Mouse (Mus musculus): ENCODE results near the gene Retreg2.

The Retreg2 gene

DNA sequence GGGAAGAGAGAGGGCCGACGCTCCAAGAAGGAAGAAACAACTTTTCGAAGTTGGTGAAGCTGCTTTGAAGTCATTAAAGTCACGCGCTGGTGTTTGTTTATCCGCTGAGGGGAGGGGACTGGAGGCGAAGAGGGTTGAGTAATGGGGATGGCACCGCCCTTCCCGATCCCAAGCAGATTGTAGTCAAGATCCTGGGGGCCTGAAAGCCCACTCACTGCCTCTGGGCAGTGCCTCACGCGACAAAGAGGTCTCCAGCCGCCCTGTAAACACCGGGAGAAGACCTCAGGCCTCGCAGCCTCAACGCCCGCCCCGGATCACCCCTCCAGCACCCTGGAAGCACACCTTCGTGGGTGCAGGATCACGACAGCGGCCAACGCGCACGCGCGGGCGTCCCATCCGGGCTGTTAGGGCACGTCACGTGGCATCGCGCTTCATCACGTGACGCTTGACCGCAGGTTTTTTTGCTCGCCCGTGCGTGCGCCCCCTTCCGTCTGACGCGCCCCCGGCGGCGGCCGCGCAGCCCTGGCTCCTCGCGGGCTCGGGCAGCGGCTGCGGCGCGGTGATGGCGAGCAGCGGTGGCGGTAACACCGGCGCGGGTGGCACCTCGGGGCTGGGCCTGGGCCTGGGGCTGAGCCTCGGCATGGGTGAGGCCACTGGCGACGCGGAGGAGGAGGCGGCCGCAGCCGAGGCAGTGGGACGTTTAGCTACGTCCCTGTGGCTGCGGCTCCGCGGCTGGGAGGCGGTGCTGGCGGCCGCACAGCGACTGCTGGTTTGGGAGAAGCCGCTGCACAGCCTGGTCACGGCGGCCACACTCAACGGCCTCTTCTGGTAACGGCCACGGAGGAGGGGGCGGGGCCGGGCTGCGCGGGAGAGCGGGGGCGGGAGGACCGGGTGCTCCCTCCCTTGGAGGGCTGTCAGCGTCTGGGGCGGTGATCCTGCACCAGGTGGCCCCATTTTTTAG is at the start of gene Retreg2, which contains the start of gene Cnppd1:
Retreg2 (plus strand) TSS at position 478 of the 961 bp plus-strand sequence.
Cnppd1 (minus strand) TSS at position 411 of the 961 bp plus-strand sequence.
- DNase-seq (ENCODE audit: low spot score) = peak; percentile 96

DNA sequence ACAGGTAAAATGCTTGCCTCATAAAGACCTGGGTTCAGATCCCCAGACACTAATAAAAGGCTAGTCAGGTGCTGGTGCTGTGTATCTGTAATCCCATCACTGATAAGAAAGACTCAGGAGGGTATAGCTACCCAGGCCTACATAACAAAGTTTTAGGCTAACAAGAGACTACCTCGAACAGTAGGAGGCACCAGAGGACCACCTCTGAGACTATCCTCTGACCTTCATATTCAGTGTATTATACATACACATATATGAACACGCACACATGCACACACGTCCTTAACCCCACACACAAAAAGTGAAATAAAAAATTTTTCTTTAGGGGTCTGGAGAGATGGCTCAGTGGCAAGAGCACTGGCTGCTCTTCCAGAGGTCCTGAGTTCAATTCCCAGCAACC is 20.4 kb upstream of the Retreg2 start:
- DNase-seq (ENCODE audit: low spot score) = no peak

DNA sequence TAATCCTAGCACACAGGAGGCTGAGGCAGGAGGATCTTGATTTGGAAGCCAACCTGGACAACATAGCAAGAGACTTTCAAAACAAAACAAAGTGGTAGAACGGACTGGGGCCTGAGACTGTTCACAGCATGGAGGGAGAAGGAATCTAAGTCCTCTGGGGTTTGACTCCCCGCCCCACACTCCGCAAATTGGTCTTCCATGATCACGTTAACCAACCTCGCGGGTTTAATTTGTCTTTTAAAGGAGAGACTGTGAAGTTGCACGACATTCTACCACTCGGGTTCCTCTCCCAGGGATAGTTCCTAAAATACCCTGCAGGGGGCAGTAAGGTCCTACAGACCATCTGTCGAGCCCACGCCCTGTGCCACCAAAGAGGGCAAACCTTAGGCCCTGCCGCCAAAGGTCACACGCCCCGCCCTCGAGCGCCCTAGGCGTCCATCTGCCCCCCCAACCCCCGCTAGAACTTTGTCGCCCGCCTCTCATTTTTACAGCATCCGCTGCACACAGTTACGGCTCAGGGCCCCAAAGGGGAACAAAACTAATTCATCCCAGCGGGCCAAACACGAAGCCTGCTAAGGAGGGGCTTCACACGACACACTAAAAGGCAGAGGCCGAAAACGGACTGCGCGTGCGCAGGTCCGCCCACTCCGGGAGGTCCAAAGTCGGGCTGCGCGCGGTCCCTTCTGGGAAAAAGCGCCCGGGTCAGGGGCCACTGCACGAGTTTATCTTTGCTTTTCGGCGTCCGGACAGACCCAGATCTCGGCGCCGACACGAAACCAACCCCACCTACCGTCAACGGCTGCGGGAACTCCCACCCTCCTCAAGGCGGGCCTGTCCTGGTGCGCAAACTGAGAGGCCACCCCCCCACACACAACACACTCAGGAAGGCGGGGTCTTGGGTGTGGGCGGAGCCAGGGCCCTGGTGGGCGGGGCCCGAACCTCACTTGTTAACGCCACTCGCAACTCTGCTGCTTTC is 17.9 kb upstream of the Retreg2 start, which contains the start of gene Nhej1:
Nhej1 (minus strand) TSS at position 855 of the 976 bp plus-strand sequence.
- peak; percentile 91 for DNase-seq (ENCODE audit: low spot score)

DNA sequence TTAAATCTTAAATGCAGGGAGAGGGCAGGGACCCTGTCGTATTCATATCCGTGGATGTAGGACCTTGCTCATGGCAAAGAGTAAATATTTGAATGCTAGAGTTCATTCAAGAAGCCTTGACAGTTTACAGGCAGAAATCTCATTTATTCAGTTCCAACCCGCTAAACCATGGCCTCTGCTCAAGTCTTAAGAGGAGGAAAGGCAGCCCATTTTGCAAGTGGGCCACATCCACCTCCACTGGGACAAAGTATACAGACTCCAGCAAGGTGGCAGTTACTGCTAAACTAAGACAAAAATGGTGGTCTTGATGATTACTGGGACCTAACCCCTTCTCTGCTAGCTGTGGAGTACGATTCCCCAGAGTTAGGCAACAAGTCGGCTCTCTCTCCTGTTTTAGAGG is 17.2 kb upstream of the Retreg2 start:
- DNase-seq (ENCODE audit: low spot score) = no peak

DNA sequence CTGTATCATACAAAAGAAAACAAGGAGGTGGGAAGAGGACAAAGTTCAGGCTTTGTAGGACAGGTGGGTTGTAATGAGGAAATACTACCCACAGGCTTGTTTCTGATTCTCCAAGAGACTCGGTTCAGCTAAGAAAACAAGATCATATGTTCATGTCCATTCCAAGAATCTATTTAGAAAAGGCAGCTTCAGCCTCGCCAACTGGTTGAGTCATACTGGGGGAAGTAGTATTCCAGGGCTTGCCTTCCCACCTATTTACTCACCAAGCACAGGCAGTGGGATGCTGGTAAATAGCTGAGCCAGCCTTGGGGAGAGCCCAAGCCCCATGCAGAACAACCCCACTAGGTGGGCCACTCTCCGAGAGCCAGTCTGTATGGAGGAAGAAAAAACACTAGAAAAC is 13.9 kb upstream of the Retreg2 start:
- DNase-seq (ENCODE audit: low spot score) = no peak

DNA sequence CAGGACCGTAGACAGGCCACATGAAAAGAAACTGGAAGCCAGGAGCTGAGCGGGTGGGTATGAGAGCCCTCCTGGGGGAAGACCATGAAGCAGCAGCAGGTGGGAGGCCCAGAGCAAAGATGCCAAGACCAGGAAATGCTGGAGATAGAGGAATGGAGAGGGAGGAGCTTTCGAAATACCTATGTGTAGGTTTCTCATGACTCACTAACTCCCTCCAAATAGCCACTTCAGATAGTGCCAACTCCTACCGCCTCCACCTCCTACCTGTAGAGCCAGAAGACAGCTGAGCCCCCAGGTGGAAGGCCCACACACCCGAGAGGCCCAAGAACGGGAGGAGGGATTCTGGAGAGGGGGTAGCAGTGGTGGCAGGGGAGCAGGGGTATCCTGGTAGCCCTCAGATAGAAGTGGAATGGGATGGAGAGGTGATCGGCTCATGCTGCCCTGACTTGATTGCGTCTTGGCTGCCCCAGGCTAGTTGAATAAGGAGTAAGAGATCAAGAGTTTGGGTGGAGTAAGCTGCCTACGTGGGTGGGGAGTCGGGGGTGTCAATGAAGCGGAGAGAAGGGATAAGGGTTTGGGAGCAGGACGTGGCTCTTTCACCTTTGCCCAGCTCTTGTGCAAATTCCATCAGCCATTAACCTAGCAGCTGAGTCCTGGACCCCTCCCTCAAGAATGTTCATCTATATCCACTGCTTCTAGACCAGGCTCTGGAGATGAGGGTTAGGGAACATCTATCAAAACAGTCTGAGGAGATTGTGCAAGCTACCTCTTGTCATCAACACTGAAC is 9.0 kb upstream of the Retreg2 start, which contains the start of gene Slc23a3:
Slc23a3 (minus strand) TSS at position 470 of the 787 bp plus-strand sequence.
- DNase-seq (ENCODE audit: low spot score) = no peak

DNA sequence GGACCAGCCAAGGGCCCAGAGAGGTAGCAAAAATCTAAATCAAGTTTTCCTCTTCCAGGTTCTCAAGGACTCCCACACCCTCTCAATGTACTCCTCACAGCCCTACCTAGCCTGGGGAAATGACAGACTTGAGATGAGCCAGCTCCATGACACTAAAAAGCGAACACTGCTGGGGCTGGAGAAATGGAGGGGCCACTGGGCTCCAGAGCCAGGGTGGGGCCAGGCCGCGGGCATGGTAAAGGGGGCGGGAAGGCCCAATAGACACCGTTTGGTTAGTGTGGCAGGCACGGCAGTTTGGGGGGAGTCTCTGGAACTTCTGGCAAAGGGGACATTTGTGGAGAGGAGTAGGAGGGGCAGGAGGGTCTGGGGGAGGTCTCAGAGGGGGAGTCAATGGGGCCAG is 6.3 kb upstream of the Retreg2 start:
- DNase-seq (ENCODE audit: low spot score) = no peak

DNA sequence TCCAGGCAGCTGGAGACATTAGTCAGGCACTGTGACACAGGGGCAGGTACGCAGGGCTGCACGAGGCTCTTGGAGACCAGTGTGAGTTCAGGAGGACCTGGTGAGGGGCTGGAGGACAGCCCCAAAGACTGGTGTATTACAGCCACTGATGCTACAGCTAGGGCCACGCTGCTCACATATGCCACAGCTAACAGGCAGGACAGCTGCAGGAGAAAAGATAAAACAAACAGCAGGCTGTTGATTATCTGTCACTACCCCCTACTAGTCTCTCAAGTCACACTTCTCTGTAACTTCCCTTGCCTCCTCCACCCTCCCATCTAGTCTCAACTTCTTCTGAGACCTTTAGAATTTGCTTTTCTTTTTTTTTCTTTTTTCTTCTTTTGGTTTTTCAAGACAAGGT is 5.8 kb upstream of the Retreg2 start:
- DNase-seq (ENCODE audit: low spot score) = no peak

DNA sequence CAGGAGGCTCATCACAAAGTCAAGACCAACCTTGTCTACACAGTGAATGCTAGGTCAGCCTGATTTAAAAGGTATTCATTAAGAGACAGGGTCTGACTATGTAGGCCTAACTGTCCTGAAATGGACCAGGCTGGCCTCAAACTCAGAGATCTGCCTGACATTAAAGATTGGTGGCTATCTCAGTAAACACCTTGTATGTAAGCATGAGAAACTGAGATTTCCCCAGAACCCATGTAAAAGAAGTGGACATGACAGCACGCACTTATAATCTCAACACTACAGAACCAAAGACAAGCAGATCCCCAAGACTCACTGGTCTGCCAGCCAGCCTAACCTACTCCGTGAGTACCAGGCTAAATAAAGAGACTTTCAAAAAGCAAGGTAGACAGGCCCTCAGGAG is 4.1 kb upstream of the Retreg2 start:
- no peak for DNase-seq (ENCODE audit: low spot score)

DNA sequence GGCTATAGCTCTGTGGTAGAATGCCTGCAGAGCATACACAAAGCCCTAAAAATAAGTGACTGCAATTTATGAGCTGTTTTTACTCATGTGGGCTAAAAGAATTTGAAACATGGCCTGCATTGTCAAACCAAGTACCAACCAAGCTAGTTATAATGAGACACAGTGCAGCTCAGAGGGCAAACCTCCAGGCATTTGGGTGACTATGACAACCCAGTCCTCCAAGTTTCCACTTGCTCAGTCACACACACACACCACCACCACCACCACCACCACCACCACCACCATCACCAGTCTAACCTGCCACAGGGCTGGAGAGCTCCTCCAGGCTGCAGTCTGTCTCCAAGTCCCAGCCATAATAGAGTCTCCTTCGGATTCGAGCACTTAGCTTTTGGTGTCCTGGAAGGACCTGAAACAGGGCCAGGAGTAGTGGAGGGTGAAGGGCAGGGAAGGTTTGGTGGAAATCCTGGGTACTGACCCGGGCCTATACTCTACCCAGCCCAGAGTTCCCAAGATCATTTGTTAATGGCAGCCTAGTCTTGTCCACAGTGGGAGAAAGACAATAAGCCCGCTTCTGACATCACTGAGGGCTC is 1.9 kb upstream of the Retreg2 start:
- DNase-seq (ENCODE audit: low spot score) = no peak

DNA sequence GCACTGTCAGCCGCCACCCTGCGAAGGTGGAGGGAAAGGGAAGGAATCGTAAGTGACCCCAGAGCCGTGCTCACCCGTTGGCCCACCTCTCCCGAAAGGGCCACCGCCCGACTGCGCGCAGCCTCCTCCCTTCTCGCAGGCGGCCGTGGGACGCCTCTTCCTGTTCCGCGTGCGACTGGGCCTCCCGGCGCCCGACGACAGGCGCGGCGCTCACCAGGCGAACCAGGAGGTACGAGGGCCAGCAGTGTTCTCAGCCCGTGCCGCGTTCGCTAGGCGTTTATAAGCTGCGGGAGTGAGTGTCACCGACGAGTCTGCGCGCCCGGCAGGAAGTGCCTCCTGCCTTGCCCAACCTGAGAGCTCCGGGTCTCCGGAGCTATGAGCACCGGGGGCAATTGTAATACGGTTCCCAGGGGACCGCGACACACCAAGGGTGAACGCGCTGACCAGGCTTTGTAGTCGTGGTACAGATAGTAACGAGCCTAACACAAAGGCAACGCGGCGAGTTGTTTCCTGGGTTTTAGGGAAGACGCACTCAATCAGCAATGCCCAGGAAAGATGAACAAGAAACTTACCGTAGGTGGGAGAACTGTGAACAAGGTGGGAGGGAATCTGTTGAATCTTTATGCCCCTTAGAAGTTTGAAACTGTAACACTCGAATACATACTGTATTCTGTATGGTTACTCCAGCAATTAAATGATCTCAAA is 940 bp upstream of the Retreg2 start:
- DNase-seq (ENCODE audit: low spot score) = peak; percentile 54

DNA sequence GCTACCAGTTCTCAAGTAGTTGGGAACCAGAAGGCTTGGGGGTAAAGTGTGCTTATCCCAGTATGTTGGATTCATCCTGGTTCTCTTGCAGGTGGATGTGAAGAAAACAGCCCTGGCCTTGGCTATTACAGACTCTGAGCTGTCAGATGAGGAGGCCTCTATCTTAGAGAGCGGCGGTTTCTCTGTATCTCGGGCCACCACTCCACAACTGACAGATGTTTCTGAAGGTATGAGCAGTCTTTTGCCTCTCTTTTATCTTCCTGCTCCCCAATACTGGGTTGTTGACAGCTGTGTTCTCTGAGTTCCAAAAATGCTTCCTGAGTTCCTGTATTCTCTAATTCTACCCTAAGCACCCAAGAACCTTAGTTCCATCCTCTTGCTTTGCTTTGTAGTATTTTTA is 3.0 kb downstream of the Retreg2 start:
- DNase-seq (ENCODE audit: low spot score) = no peak

DNA sequence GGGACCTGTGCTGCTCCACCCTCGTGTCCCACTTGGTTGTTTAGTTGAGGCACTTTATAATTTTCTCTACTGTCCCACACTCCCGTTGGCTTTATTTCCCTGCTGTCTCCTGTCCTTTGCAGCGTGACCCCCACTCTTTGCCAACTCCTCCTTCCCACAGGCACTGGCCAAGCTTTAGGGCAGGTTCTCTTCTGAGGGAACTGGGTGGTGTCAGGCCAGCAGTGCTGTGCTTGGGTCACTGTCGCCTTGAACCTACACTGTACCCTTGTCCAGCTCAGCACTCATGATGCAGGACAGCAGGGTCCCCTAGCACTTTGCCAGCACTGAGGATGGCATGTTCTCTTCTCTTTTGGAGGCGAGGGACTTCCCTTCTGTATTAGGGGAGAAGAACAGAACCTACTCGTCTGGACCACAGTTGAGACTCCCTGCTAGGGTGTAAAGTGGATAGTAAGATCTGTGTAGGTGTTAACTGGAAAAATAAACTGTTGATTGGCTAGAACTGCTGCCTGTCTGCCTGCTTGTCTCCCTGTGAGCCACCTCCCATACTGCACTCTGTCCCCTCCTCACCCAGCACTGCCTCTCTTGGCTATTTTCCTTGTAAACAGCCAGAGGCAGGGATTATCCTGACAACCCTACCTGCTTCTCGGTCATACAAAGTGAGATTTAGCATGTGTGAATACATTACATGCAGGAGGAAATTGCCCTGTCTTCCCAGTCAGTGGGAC is 5.0 kb downstream of the Retreg2 start:
- no peak for DNase-seq (ENCODE audit: low spot score)

DNA sequence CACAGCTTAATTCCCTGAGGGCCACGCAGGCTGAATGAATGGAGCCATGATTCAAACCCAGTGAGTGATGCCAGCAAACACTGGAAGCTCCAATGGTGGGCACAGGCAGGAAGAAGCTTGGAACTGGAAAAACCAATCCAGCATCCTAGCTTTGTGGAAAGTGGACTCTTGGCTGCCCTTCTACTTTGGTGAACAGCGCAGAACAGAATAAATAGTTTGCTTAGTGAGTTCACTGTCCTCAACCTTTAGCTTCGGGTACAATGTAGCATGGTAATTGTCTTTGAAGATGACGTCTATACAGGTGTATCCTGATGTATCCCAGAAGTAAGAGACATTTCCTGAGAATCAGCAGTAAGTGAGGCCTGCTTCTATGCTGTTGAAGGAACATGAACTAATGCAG is 6.1 kb downstream of the Retreg2 start:
- no peak for DNase-seq (ENCODE audit: low spot score)

DNA sequence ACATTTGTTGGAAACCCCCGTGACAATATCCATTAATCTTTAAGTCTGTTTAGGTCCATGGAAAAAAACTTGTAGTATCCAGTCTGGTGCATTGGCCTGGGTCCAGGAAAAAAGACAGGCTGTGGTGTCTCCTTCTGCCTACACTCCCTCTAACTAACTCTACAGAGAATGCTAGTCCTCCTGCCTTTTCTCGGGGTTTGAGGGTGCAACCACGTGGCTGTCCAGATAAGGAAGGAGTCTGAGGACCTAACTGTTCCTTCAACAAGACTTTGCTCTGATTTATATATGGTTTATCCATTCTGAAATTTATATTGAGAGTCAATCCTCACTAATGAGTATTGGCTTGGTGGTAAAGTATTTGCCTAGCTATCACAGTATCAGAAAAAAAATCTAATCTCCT is 13.3 kb downstream of the Retreg2 start:
- no peak for DNase-seq (ENCODE audit: low spot score)

DNA sequence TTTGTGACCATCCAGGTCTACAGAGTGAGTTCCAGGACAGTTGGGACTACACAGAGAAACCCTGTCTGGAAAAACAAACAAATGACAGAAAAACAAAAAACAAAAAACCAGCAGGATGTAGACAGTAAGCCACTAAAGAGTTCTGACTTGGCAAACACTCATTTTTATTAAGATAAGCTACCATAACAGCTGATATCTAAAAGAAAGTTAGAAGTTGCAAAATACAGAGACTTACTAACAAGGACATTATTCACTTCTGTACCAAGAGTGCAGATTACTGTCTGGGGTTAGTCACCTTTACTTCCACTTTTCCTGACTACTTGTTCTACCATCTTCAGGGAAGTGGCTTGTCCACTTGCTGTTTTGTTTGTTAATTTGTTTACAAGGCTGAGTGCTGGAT is 16.4 kb downstream of the Retreg2 start:
- no peak for DNase-seq (ENCODE audit: low spot score)

DNA sequence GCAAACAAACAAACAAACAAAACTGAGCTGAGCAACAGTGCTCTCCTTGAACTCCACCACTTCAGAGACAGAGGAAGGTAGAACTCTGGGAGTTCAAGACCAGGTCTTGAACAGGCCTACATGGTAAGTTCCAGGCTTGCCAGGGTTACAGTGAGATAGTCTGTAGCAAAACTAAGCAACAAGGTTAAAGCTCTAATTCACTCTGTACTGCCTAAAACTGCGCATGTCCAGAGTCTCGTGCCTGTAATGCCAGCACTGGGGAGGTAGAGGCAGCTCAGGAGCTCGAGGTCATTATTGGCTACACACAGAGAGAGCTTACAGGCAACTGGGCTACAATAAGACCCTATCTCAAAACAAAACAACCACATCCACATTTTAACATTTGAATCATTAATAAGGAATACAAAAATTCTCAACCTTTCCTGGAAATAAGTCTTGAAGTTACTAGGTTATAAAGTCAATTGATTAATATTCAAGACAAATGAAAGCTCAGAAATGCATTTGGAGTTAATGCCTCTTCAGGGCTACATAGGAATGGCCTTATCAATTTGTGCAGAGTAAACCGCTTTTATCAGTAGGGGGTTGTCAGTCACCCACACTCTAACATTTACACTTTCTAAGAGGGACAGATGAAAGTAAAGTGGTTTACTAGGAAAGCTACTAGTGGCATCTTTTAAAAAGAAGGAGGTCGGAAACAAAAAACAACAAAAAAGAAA is 17.1 kb downstream of the Retreg2 start:
- DNase-seq (ENCODE audit: low spot score) = no peak

DNA sequence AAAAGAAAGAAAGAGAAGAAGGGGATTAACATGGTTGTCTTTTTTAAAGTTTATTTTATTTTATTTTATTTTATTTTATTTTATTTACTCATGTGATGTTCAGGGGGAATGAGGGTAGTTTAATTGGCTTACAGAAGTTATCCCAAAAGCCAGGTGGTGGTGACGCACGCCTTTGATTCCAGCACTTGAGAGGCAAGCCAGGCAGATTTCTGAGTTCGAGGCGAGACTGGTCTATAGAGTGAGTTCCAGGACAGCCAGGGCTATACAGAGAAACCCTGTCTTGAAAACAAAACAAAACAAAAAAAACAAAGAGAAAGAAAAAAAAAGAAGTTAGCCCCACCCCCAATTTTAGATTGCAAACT is 17.7 kb downstream of the Retreg2 start:
- DNase-seq (ENCODE audit: low spot score) = no peak

DNA sequence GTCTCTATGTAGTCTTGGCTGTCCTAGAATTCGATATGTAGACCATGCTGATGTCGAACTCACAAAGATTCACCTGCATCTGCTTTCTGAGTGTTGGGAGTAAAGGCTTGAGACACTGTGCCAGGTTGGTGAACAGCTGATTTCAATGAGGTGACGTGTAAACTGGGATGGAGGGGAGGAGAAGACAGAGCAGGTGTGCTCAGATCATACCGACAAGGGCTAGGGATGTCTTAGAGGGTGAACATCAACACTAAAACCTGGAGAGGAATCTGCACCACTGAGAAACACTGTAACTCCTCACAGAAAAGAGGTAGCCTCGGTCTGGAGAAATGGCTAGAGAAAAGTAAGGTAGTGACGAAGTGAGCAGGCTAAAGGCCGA is 25.5 kb downstream of the Retreg2 start:
- DNase-seq (ENCODE audit: low spot score) = no peak

Measured in ovary, postnatal 10 days (tissue).